Mouse (Mus musculus): ENCODE data around the gene Hmga1. TPM values are rescaled to one million over a fixed set of nuclear protein-coding genes. Genes with fewer than 3 reads are reported as not detected.
A peak's percentile ranks its signal among the peaks of the same experiment; 100 is the strongest.

The Hmga1 gene
- polyA plus RNA-seq, 1 experiment from 2014 or later, result 116 TPM

- peaks cover 3% of the 10 kb centered on the region; the same call in 1 of the 2 replicates for H3K4me1 ChIP-seq (replicated peaks; ENCODE audit: control insufficient read depth, insufficient read depth, low read length)
- H3K9me3 ChIP-seq (ENCODE audit: control insufficient read depth), result no peaks in the 10 kb centered on the region
- H3K9ac ChIP-seq (ENCODE audit: low read depth, low read length), result no peak overlapping the region
- no peaks in the 10 kb centered on the region for H3K27me3 ChIP-seq (replicated peaks; ENCODE audit: control insufficient read depth, insufficient read depth, low read length)
- TF ChIP-seq CTCF (IDR thresholded peaks at IDR 0.05; ENCODE audit: low read depth), result no peak
- WGBS, result 31% methylated on average over 9 of the region's 11 CpGs
- no peak for ATAC-seq
- no peaks in the 10 kb centered on the region; the same call in 1 of the 2 replicates for H3K36me3 ChIP-seq (ENCODE audit: control insufficient read depth, insufficient read depth)
- H3K4me3 ChIP-seq (ENCODE audit: low read depth, low read length), result no peak overlapping the region
- no peak overlapping the region for H3K4me2 ChIP-seq (replicated peaks; ENCODE audit: low read depth)
- H3K27ac ChIP-seq (ENCODE audit: low read depth, low read length), result 0 out of 2 replicates have a peak overlapping the region, but pooled peaks have one; percentile 15
Measured at GRCm38 (mm10) chr17:27561809-27562526, 5.7 kb downstream of the Hmga1 start.

- no peak for TF ChIP-seq CTCF (IDR thresholded peaks at IDR 0.05; ENCODE audit: low read depth)
- Histone ChIP-seq H3K27ac (ENCODE audit: low read depth, low read length) (no peak overlapping the region), H3K9ac (ENCODE audit: low read depth, low read length) (no peak overlapping the region), H3K4me1 (replicated peaks; ENCODE audit: control insufficient read depth, insufficient read depth, low read length) (no peaks in the 10 kb centered on the region; the same call in 1 of the 2 replicates), H3K9me3 (ENCODE audit: control insufficient read depth) (no peaks in the 10 kb centered on the region), H3K27me3 (replicated peaks; ENCODE audit: control insufficient read depth, insufficient read depth, low read length) (no peaks in the 10 kb centered on the region), H3K4me3 (ENCODE audit: low read depth, low read length) (no peak overlapping the region), H3K36me3 (ENCODE audit: control insufficient read depth, insufficient read depth) (no peaks in the 10 kb centered on the region; the same call in 1 of the 2 replicates), H3K4me2 (replicated peaks; ENCODE audit: low read depth) (no peak overlapping the region)
- WGBS, result 54% methylated on average over 7 of the region's 7 CpGs
- no peak for ATAC-seq
Measured at GRCm38 (mm10) chr17:27563771-27564244, 7.5 kb downstream of the Hmga1 start.

- Histone ChIP-seq H3K27ac (ENCODE audit: low read depth, low read length) (peak overlapping the region; percentile 60; the same call in 1 of the 2 replicates), H3K4me1 (replicated peaks; ENCODE audit: control insufficient read depth, insufficient read depth, low read length) (no peaks in the 10 kb centered on the region; the same call in 1 of the 2 replicates), H3K9me3 (ENCODE audit: control insufficient read depth) (no peaks in the 10 kb centered on the region), H3K36me3 (ENCODE audit: control insufficient read depth, insufficient read depth) (no peaks in the 10 kb centered on the region; the same call in 1 of the 2 replicates), H3K9ac (ENCODE audit: low read depth, low read length) (peak overlapping the region; percentile 51), H3K4me2 (replicated peaks; ENCODE audit: low read depth) (peak overlapping the region; percentile 83), H3K27me3 (replicated peaks; ENCODE audit: control insufficient read depth, insufficient read depth, low read length) (no peaks in the 10 kb centered on the region), H3K4me3 (ENCODE audit: low read depth, low read length) (peak overlapping the region; percentile 65)
- ATAC-seq, result no peak
- WGBS, result 19% methylated on average over 20 of the region's 20 CpGs
- TF ChIP-seq CTCF (IDR thresholded peaks at IDR 0.05; ENCODE audit: low read depth), result peak; percentile 68
Measured at GRCm38 (mm10) chr17:27564391-27565162, 8.3 kb downstream of the Hmga1 start.

GRCm38 (mm10) chr17:27565163-27565941 lies 9.1 kb downstream of the Hmga1 start, which contains the start of gene AI413582:
AI413582 (minus strand) TSS chr17:27565756.
- H3K4me3 ChIP-seq (ENCODE audit: low read depth, low read length), result peak within 1 kb of the TSS; percentile 65
- H3K27ac ChIP-seq (ENCODE audit: low read depth, low read length), result peak within 1 kb of the TSS; percentile 60
- peak; percentile 100 for TF ChIP-seq CTCF (IDR thresholded peaks at IDR 0.05; ENCODE audit: low read depth)
- peak within 1 kb of the TSS; percentile 51 for H3K9ac ChIP-seq (ENCODE audit: low read depth, low read length)
- ATAC-seq, result peak; percentile 93
- H3K4me1 ChIP-seq (replicated peaks; ENCODE audit: control insufficient read depth, insufficient read depth, low read length), result no peaks in the 10 kb centered on the region; the same call in 1 of the 2 replicates
- WGBS, result under 1% methylated on average over 58 of the region's 58 CpGs
- no peaks in the 10 kb centered on the region for H3K27me3 ChIP-seq (replicated peaks; ENCODE audit: control insufficient read depth, insufficient read depth, low read length)
- H3K4me2 ChIP-seq (replicated peaks; ENCODE audit: low read depth), result peak within 1 kb of the TSS; percentile 83
- no peaks in the 10 kb centered on the region; the same call in 1 of the 2 replicates for H3K36me3 ChIP-seq (ENCODE audit: control insufficient read depth, insufficient read depth)
- no peaks in the 10 kb centered on the region for H3K9me3 ChIP-seq (ENCODE audit: control insufficient read depth)

GRCm38 (mm10) chr17:27565942-27566267 lies 9.6 kb downstream of the Hmga1 start:
- peak overlapping the region; percentile 65 for H3K4me3 ChIP-seq (ENCODE audit: low read depth, low read length)
- peak overlapping the region; percentile 83 for H3K4me2 ChIP-seq (replicated peaks; ENCODE audit: low read depth)
- no peaks in the 10 kb centered on the region for H3K27me3 ChIP-seq (replicated peaks; ENCODE audit: control insufficient read depth, insufficient read depth, low read length)
- H3K9ac ChIP-seq (ENCODE audit: low read depth, low read length), result peak overlapping the region; percentile 51
- H3K4me1 ChIP-seq (replicated peaks; ENCODE audit: control insufficient read depth, insufficient read depth, low read length), result no peaks in the 10 kb centered on the region; the same call in 1 of the 2 replicates
- no peak for TF ChIP-seq CTCF (IDR thresholded peaks at IDR 0.05; ENCODE audit: low read depth)
- no peak overlapping the region for H3K27ac ChIP-seq (ENCODE audit: low read depth, low read length)
- no peak for ATAC-seq
- H3K9me3 ChIP-seq (ENCODE audit: control insufficient read depth), result no peaks in the 10 kb centered on the region
- under 1% methylated on average over 13 of the region's 13 CpGs for WGBS
- no peaks in the 10 kb centered on the region; the same call in 1 of the 2 replicates for H3K36me3 ChIP-seq (ENCODE audit: control insufficient read depth, insufficient read depth)
